Mouse (Mus musculus): ENCODE data around the gene Col25a1.

The Col25a1 gene

GRCm38 (mm10) chr3:130313246-130313645 is 181.9 kb downstream of the Col25a1 start:
- no peak for DNase-seq (ENCODE audit: low read depth, low spot score)

- no peak for DNase-seq (ENCODE audit: low read depth, low spot score)
Measured at GRCm38 (mm10) chr3:130327039-130328015, 196.0 kb downstream of the Col25a1 start.

GRCm38 (mm10) chr3:130328909-130329308 is 197.6 kb downstream of the Col25a1 start:
- no peak for DNase-seq (ENCODE audit: low read depth, low spot score)

GRCm38 (mm10) chr3:130329833-130330555 is 198.7 kb downstream of the Col25a1 start:
- no peak for DNase-seq (ENCODE audit: low read depth, low spot score)

GRCm38 (mm10) chr3:130330556-130330950 is 199.3 kb downstream of the Col25a1 start:
- DNase-seq (ENCODE audit: low read depth, low spot score) = no peak

- DNase-seq (ENCODE audit: low read depth, low spot score) = no peak
Measured at GRCm38 (mm10) chr3:130332347-130332913, 201.1 kb downstream of the Col25a1 start.

GRCm38 (mm10) chr3:130337857-130338256 is 206.6 kb downstream of the Col25a1 start:
- peak; percentile 7 for DNase-seq (ENCODE audit: low read depth, low spot score)

- DNase-seq (ENCODE audit: low read depth, low spot score) = no peak
Measured at GRCm38 (mm10) chr3:130338371-130338770, 207.1 kb downstream of the Col25a1 start.

GRCm38 (mm10) chr3:130350161-130350560 is 218.9 kb downstream of the Col25a1 start:
- no peak for DNase-seq (ENCODE audit: low read depth, low spot score)

GRCm38 (mm10) chr3:130354399-130355039 is 223.2 kb downstream of the Col25a1 start:
- no peak for DNase-seq (ENCODE audit: low read depth, low spot score)

- DNase-seq (ENCODE audit: low read depth, low spot score) = no peak
Measured at GRCm38 (mm10) chr3:130356575-130357173, 225.4 kb downstream of the Col25a1 start.

- no peak for DNase-seq (ENCODE audit: low read depth, low spot score)
Measured at GRCm38 (mm10) chr3:130360813-130361212, 229.5 kb downstream of the Col25a1 start.

- DNase-seq (ENCODE audit: low read depth, low spot score) = no peak
Measured at GRCm38 (mm10) chr3:130361922-130362321, 230.6 kb downstream of the Col25a1 start.

GRCm38 (mm10) chr3:130362797-130363367 is 231.6 kb downstream of the Col25a1 start:
- no peak for DNase-seq (ENCODE audit: low read depth, low spot score)

- DNase-seq (ENCODE audit: low read depth, low spot score) = peak; percentile 4
Measured at GRCm38 (mm10) chr3:130366917-130367610, 235.8 kb downstream of the Col25a1 start.

- no peak for DNase-seq (ENCODE audit: low read depth, low spot score)
Measured at GRCm38 (mm10) chr3:130368352-130368751, 237.1 kb downstream of the Col25a1 start.

GRCm38 (mm10) chr3:130369113-130369512 is 237.8 kb downstream of the Col25a1 start:
- DNase-seq (ENCODE audit: low read depth, low spot score) = no peak

- DNase-seq (ENCODE audit: low read depth, low spot score) = no peak
Measured at GRCm38 (mm10) chr3:130370167-130370566, 238.9 kb downstream of the Col25a1 start.

- no peak for DNase-seq (ENCODE audit: low read depth, low spot score)
Measured at GRCm38 (mm10) chr3:130373145-130373544, 241.8 kb downstream of the Col25a1 start.

GRCm38 (mm10) chr3:130374620-130375341 is 243.5 kb downstream of the Col25a1 start:
- DNase-seq (ENCODE audit: low read depth, low spot score) = no peak
